Mouse (Mus musculus) thymus, adult 2 months (tissue): ENCODE data around the gene Alkbh8. TPM values are rescaled to one million over a fixed set of nuclear protein-coding genes. Genes with fewer than 3 reads are reported as not detected.
"Not testable (repeated sequence)": the region's sequence is repeated elsewhere in the genome, so short reads cannot be mapped to it uniquely, and the experiment has no call there.

Source experiments
- DNase-seq: peaks from one replicate; pipeline ENCODE4 v3.0.0; 2021
- H3K27ac ChIP-seq: fragments of 200-500 bp; 2 replicates; pipeline ENCODE4 v1.5.1; 2012; ENCODE audit warnings: low read length, control low read depth; ENCODE audit not compliant: control insufficient read depth, insufficient read depth
- H3K27me3 ChIP-seq: fragments of 200-500 bp; 2 replicates; pipeline ENCODE4 v1.6.1; 2012; ENCODE audit warnings: mild to moderate bottlenecking, low read length, moderate library complexity, mixed read lengths; ENCODE audit not compliant: control insufficient read depth, insufficient read depth
- H3K36me3 ChIP-seq: fragments of 200-500 bp; 2 replicates; pipeline ENCODE4 v1.6.1; 2012; ENCODE audit warnings: mild to moderate bottlenecking, low read length, moderate library complexity; ENCODE audit not compliant: control insufficient read depth, insufficient read depth
- H3K4me1 ChIP-seq: fragments of 200-500 bp; replicated peaks from 2 replicates; pipeline ENCODE4 v1.6.1; 2012; ENCODE audit warnings: low read length; ENCODE audit not compliant: control insufficient read depth, insufficient read depth
- H3K4me3 ChIP-seq: fragments of 200-500 bp; 2 replicates; pipeline ENCODE4 v1.5.1; 2012; ENCODE audit warnings: mild to moderate bottlenecking, low read length, control low read depth, moderate library complexity; ENCODE audit not compliant: control insufficient read depth, insufficient read depth
- CTCF ChIP-seq: fragments of 200-500 bp; IDR thresholded peaks from 2 replicates; pipeline ENCODE4 v1.5.1; 2012; ENCODE audit warnings: mild to moderate bottlenecking, control low read depth, low read length, moderate library complexity, borderline replicate concordance; ENCODE audit not compliant: control insufficient read depth, poor library complexity, insufficient read depth; ENCODE audit errors: extremely low read depth
- POLR2A ChIP-seq: fragments of 200-500 bp; IDR thresholded peaks from 2 replicates; pipeline ENCODE4 v1.6.1; 2012; ENCODE audit warnings: mild to moderate bottlenecking, low read length, control low read depth, moderate library complexity; ENCODE audit not compliant: control insufficient read depth, poor library complexity, insufficient read depth; ENCODE audit errors: extremely low read depth
- WGBS: fragments of 180-500 bp; shearing (Covaris S2); methylation state at CpG from one replicate; pipeline ENCODE4 v1.1.7; 2018; 5-methylcytosine and 5-hydroxymethylcytosine counted together
- polyA plus RNA-seq: library from polyadenylated mRNA; depleted of rRNA; stranded (reverse); fragments of >200 nt; gene quantifications from 2 replicates; pipeline ENCODE4 v1.2.3, GENCODE M21; 2012; rRNA removed

The Alkbh8 gene
- polyA plus RNA-seq, 1 experiment = 3.5 TPM

DNA sequence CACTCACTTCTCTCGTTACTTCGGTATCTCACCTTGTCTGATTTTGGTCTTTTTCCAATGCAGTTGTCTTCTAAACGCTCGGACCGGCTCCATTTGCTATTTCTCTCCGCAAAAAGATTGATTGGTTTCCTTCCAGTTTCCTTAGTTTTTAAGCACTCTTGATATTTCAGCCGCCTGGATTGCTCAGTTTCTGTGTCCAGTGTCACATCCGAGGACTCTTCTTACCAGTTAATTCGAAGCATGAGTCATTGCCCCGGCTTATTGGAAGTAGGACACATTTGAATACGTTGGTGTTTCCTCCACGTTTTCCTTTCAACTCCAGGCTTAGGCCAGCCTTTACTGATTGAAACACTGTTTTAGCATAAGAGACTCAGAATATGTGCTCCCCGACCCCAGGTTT is 69.4 kb downstream of the Alkbh8 start:
- WGBS = 2% methylated on average over 13 of the region's 13 CpGs
- H3K36me3 ChIP-seq = no peaks in the 10 kb centered on the region
- H3K27ac ChIP-seq = no peak overlapping the region
- TF ChIP-seq POLR2A (no peak), CTCF (no peak)
- H3K4me3 ChIP-seq = peak overlapping the region; percentile 3; the same call in 1 of the 2 replicates
- peak; percentile 10 for DNase-seq
- no peaks in the 10 kb centered on the region for H3K27me3 ChIP-seq
- H3K4me1 ChIP-seq = no peaks in the 10 kb centered on the region

DNA sequence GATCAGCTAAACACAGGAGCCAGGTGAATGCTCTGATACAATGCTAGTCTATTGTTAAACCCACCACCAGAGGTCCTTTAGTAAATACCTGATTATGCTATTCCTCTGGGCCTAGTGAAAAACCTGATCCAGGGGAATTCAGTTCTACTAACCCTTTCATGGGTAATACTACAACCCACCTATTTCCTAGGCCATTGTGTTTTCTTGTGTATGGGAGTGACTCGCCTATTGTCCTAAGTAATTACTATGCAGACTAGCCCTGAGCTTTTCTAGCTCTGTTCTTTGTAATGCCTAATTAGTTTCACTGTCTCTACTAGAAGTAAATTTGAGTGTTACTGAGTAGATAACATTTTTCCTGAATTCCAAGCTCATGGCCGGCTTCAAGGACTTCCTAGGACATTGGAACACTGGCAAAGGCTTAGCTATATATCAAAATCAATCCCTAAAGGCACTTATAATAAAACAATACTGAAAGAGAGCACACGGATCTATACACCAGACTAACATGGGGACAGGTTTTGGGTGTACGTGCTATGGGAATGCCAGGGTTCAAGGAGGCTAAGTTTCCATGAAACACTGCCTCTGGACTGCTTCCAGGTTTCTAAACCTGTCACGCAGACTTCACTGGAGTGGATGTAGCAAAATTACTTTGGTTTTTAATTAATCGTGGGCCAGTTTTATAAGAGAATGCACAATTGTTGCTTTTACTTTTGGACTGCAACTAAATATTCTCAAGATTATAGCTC is 104.8 kb downstream of the Alkbh8 start:
- not testable (repeated sequence) for H3K27ac ChIP-seq, H3K27me3 ChIP-seq, DNase-seq, H3K4me1 ChIP-seq, H3K36me3 ChIP-seq, H3K4me3 ChIP-seq
- WGBS = 94% methylated on average over 6 of the region's 6 CpGs

Other genes starting within 250 kb of the Alkbh8 start
- 0.92 and 0.96 TPM in 2 replicates for gene Cwf19l2, start 68.5 kb downstream of the Alkbh8 start, polyA plus RNA-seq
- 0.65 and 0.82 TPM in 2 replicates for gene Gucy1a2, start 197.6 kb downstream of the Alkbh8 start, polyA plus RNA-seq